Comparison of ENCODE assay signal across 11 mouse cellular contexts in genomic region chr5:123094238-123094991, GRCm38 (mm10). TPM values are rescaled to one million over a fixed set of nuclear protein-coding genes. Genes with fewer than 3 reads are reported as not detected.
A peak's percentile ranks its signal among the peaks of the same experiment; 100 is the strongest.
DNase-seq lines count a peak whose midpoint lies in the region; ATAC-seq and TF ChIP-seq lines count a peak whose summit lies in the region.
"Had no signal": no experiment of that assay in that cellular context is flagged by ENCODE, and none has a peak within 500 bp of the region (broad histone marks: within the 10 kb centered on the region; RNA-seq: fewer than 3 reads in every experiment).

No protein-coding gene starts in this region.

- H3K36me3 ChIP-seq in neural tube, embryonic 13.5 days, result 0 out of 2 replicates have a peak, but pooled peaks cover 2% of the 10 kb centered on the region
- H3K36me3 ChIP-seq in stomach, postnatal 0 days (ENCODE audit: control insufficient read depth, insufficient read depth, low read length), result no peaks in the 10 kb centered on the region; the same call in 1 of the 2 replicates

- H3K27ac ChIP-seq in neural tube, embryonic 13.5 days (replicated peaks), result 0 out of 2 replicates have a peak overlapping the region, but pooled peaks have one; percentile 14
- H3K27ac ChIP-seq in stomach, postnatal 0 days (replicated peaks), result no peak overlapping the region
- H3K27ac ChIP-seq: limb, embryonic 12.5 days had no signal

- H3K27me3 ChIP-seq in neural tube, embryonic 13.5 days, result no peaks in the 10 kb centered on the region
- no peaks in the 10 kb centered on the region for H3K27me3 ChIP-seq in stomach, postnatal 0 days (ENCODE audit: control insufficient read depth, insufficient read depth, low read length)
- H3K27me3 ChIP-seq: limb, embryonic 12.5 days had no signal

- peak; percentile 63 for ATAC-seq in neural tube, embryonic 13.5 days (ENCODE audit: low read depth)
- ATAC-seq in stomach, postnatal 0 days (ENCODE audit: low FRiP score, low TSS enrichment), result 0 out of 2 replicates have a peak, but pooled peaks have one; percentile 15

- no peak overlapping the region for H3K9ac ChIP-seq in neural tube, embryonic 13.5 days
- no peak overlapping the region for H3K9ac ChIP-seq in stomach, postnatal 0 days (ENCODE audit: low read length)
- H3K9ac ChIP-seq: limb, embryonic 12.5 days had no signal

- TF ChIP-seq CTCF in stomach, postnatal 0 days (IDR thresholded peaks at IDR 0.05; ENCODE audit: low read depth), result no peak

- H3K9me3 ChIP-seq in neural tube, embryonic 13.5 days, result no peaks in the 10 kb centered on the region
- H3K9me3 ChIP-seq in stomach, postnatal 0 days (ENCODE audit: control insufficient read depth, low read length), result no peaks in the 10 kb centered on the region

- H3K4me1 ChIP-seq in neural tube, embryonic 13.5 days (replicated peaks), result peaks cover 20% of the 10 kb centered on the region
- H3K4me1 ChIP-seq in stomach, postnatal 0 days (replicated peaks; ENCODE audit: control insufficient read depth, insufficient read depth), result no peaks in the 10 kb centered on the region

- 66% methylated on average over 25 of the region's 25 CpGs for WGBS in neural tube, embryonic 13.5 days
- 64% methylated on average over 25 of the region's 25 CpGs for WGBS in stomach, postnatal 0 days

- no peak overlapping the region for H3K4me3 ChIP-seq in neural tube, embryonic 13.5 days
- no peak overlapping the region for H3K4me3 ChIP-seq in stomach, postnatal 0 days (ENCODE audit: low read depth, low read length)
- H3K4me3 ChIP-seq: limb, embryonic 12.5 days had no signal

- TF ChIP-seq EP300 in stomach, postnatal 0 days (optimal IDR thresholded peaks at IDR 0.05), result no peak

- peak overlapping the region; percentile 30; the same call in 1 of the 2 replicates for H3K4me2 ChIP-seq in neural tube, embryonic 13.5 days
- H3K4me2 ChIP-seq in stomach, postnatal 0 days (replicated peaks; ENCODE audit: low read depth), result no peak overlapping the region
- H3K4me2 ChIP-seq: limb, embryonic 12.5 days had no signal

- peak; percentile 47 to 49 for DNase-seq in cerebellum, adult 18-20 months
- DNase-seq in cerebellum, postnatal 4 days (ENCODE audit: low spot score in 2 of 2), result no peak
- DNase-seq in neural tube, embryonic 10.5 days (ENCODE audit: extremely low spot score, low spot score), result no peak
- DNase-seq in kidney, postnatal 4 days, result peak; percentile 51 to 73
- no peak for DNase-seq in stomach, postnatal 0 days (ENCODE audit: low spot score)
- DNase-seq in adrenal gland, postnatal 10 days, result no peak
- DNase-seq in layer of hippocampus, adult 9-11 months, result no peak
- DNase-seq: gastrocnemius, postnatal 25 days; right cerebral cortex, postnatal 25 days had no signal

RNA-seq across cellular contexts. Expression of gene Tmem120b, which starts 26.2 kb away (rescaled TPM):
- 18.2 and 20.5 TPM in 2 replicates for polyA plus RNA-seq in neural tube, embryonic 13.5 days (2015; fragmentation: Nextera tagmentation; extraction: Ambion mirVana)
- 8.0 and 9.1 TPM in 2 replicates for polyA plus RNA-seq in stomach, postnatal 0 days (2015; fragmentation: Nextera tagmentation; extraction: Ambion mirVana)
- total RNA-seq in adrenal gland, postnatal 10 days (2021), result 10 to 100 TPM; 18.5 to 22.8 TPM

RNA-seq across cellular contexts. Expression of gene Rhof, which starts 38.1 kb away (rescaled TPM):
- 4.2 and 4.4 TPM in 2 replicates for polyA plus RNA-seq in neural tube, embryonic 13.5 days (2015; fragmentation: Nextera tagmentation; extraction: Ambion mirVana)
- 18.6 and 22.3 TPM in 2 replicates for polyA plus RNA-seq in stomach, postnatal 0 days (2015; fragmentation: Nextera tagmentation; extraction: Ambion mirVana)
- 1 to 10 TPM; 1.6 to 1.8 TPM for total RNA-seq in adrenal gland, postnatal 10 days (2021)

RNA-seq across cellular contexts. Expression of gene Setd1b, which starts 47.6 kb away (rescaled TPM):
- 11.5 and 13.1 TPM in 2 replicates for polyA plus RNA-seq in neural tube, embryonic 13.5 days (2015; fragmentation: Nextera tagmentation; extraction: Ambion mirVana)
- polyA plus RNA-seq in stomach, postnatal 0 days (2015; fragmentation: Nextera tagmentation; extraction: Ambion mirVana), result 4.5 and 4.7 TPM in 2 replicates
- 10 to 100 TPM; 19.5 to 27.4 TPM for total RNA-seq in adrenal gland, postnatal 10 days (2021)

RNA-seq across cellular contexts. Expression of gene Morn3, which starts 47.6 kb away (rescaled TPM):
- 0.67 and 1.0 TPM in 2 replicates for polyA plus RNA-seq in neural tube, embryonic 13.5 days (2015; fragmentation: Nextera tagmentation; extraction: Ambion mirVana)
- 0.41 TPM in 1 of 2 replicates, not detected in the other for polyA plus RNA-seq in stomach, postnatal 0 days (2015; fragmentation: Nextera tagmentation; extraction: Ambion mirVana)
- total RNA-seq in adrenal gland, postnatal 10 days (2021), result not detected
- total RNA-seq: gastrocnemius, postnatal 25 days had no signal
- polyA plus RNA-seq: limb, embryonic 12.5 days had no signal

Comparison
In these comparisons a context has a peak if more than half of its experiments do, and no peak if none do; other contexts are left out.
1. DNase-seq: peak in cerebellum, adult 18-20 months (2 of 2) and kidney, postnatal 4 days (2 of 2); none in cerebellum, postnatal 4 days (0 of 2), neural tube, embryonic 10.5 days (single experiment), stomach, postnatal 0 days (single experiment), adrenal gland, postnatal 10 days (single experiment) and layer of hippocampus, adult 9-11 months (single experiment).